Mouse (Mus musculus) right cerebral cortex, adult 2 months (tissue): ENCODE measurements at regions not wholly inside any gene's neighbourhood (a gene's known extent, or its start where the extent isn't known, plus 50 kb on each side); places are given as distances from the start of the nearest gene placed in this dataset.
"Not testable (repeated sequence)": the region's sequence is repeated elsewhere in the genome, so short reads cannot be mapped to it uniquely, and the experiment has no call there.

Experiments
- DNase-seq, 2 experiments: peaks; one replicate each; pipeline ENCODE4 v3.0.0; 2021 to 2022; ENCODE audit warnings: low spot score in 2 of 2

GRCm38 (mm10) chr10:23733679-23734078, 53.4 kb downstream of the Rps12 start:
- no peak for DNase-seq

GRCm38 (mm10) chr10:23725960-23726714, 60.9 kb downstream of the Rps12 start:
- DNase-seq, result not testable (repeated sequence)

- no peak for DNase-seq
Measured at GRCm38 (mm10) chr10:23718124-23718523, 69.0 kb downstream of the Rps12 start.

- no peak for DNase-seq
Measured at GRCm38 (mm10) chr10:23715511-23715910, 71.6 kb downstream of the Rps12 start.

GRCm38 (mm10) chr10:23715101-23715500, 72.0 kb downstream of the Rps12 start:
- no peak for DNase-seq

- no peak for DNase-seq
Measured at GRCm38 (mm10) chr10:23712691-23713378, 74.2 kb downstream of the Rps12 start.

- no peak for DNase-seq
Measured at GRCm38 (mm10) chr10:23711416-23712171, 75.5 kb downstream of the Rps12 start.

- DNase-seq, result no peak
Measured at GRCm38 (mm10) chr10:23710999-23711398, 76.1 kb downstream of the Rps12 start.

- no peak for DNase-seq
Measured at GRCm38 (mm10) chr10:23708261-23708660, 78.8 kb downstream of the Rps12 start.

- no peak for DNase-seq
Measured at GRCm38 (mm10) chr10:23707141-23707540, 79.9 kb downstream of the Rps12 start.

GRCm38 (mm10) chr10:23704048-23704447, 83.0 kb downstream of the Rps12 start:
- no peak for DNase-seq

- no peak for DNase-seq
Measured at GRCm38 (mm10) chr10:23691291-23691690, 95.8 kb downstream of the Rps12 start.

GRCm38 (mm10) chr10:23686969-23687368, 100.1 kb downstream of the Rps12 start:
- peak in 1 of 2 experiments; percentile 9 for DNase-seq

- DNase-seq, result no peak
Measured at GRCm38 (mm10) chr10:23683078-23683477, 104.0 kb downstream of the Rps12 start.

- no peak for DNase-seq
Measured at GRCm38 (mm10) chr10:23675911-23676310, 111.2 kb downstream of the Rps12 start.

GRCm38 (mm10) chr10:23674633-23675515, 112.2 kb downstream of the Rps12 start:
- DNase-seq, result peak; percentile 6 to 23

- no peak for DNase-seq
Measured at GRCm38 (mm10) chr10:23672296-23672695, 114.8 kb downstream of the Rps12 start.

GRCm38 (mm10) chr10:23671494-23671893, 115.6 kb downstream of the Rps12 start:
- DNase-seq, result no peak

GRCm38 (mm10) chr10:23665916-23666315, 121.2 kb downstream of the Rps12 start:
- DNase-seq, result not testable (repeated sequence)

- DNase-seq, result peak; percentile 49 to 63
Measured at GRCm38 (mm10) chr10:23626201-23626600, 160.9 kb downstream of the Rps12 start.

GRCm38 (mm10) chr10:23612030-23612429, 175.0 kb downstream of the Rps12 start:
- no peak for DNase-seq
